Mouse (Mus musculus): ENCODE results near the gene Kiz.

DNA sequence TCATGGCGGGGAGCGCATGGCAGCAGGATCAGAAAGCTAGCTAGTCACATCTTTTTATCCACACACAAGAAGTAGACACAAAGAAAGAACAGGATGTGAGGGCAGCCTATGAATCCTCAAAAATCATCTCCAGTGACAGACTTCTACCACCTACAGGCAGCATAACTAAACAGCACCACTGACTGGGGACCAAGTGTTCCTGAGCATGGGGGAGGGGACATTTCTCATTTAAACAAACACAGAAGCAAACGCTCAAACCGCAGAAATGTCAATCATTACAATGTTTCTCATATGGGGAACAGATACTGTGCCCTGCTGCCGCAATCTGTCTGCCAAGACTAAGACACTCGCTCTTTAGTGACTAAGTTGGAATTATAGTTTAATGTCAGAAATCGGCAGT, 40.7 kb upstream of the Kiz start:
- no peak for TF ChIP-seq HCFC1 (IDR thresholded peaks at IDR 0.05; ENCODE audit: borderline replicate concordance, insufficient read depth, low read length)
- TF ChIP-seq MAFK (IDR thresholded peaks at IDR 0.05; ENCODE audit: insufficient read depth, low read depth, low read length) = no peak
- TF ChIP-seq ZNF384 (IDR thresholded peaks at IDR 0.05; ENCODE audit: low read depth, low read length) = no peak
- no peak for TF ChIP-seq ZC3H11A (IDR thresholded peaks at IDR 0.05; ENCODE audit: borderline replicate concordance, low read depth, low read length)
- no peak for TF ChIP-seq CHD2 (IDR thresholded peaks at IDR 0.05; ENCODE audit: low read depth, low read length)

Measured in ES-E14 (cell line).